Mouse (Mus musculus) ES-Bruce4 (cell line): ENCODE data around the gene Fbxo42. TPM values are rescaled to one million over a fixed set of nuclear protein-coding genes. Genes with fewer than 3 reads are reported as not detected.

Source experiments
- H3K27ac ChIP-seq: 2 replicates; pipeline ENCODE4 v1.5.1; 2012; ENCODE audit warnings: low read length, inconsistent platforms; ENCODE audit not compliant: insufficient read depth
- H3K27me3 ChIP-seq: 2 replicates; pipeline ENCODE4 v1.6.1; 2012; ENCODE audit warnings: mild to moderate bottlenecking, low read length, inconsistent platforms; ENCODE audit not compliant: control insufficient read depth, poor library complexity, insufficient read depth, severe bottlenecking
- H3K36me3 ChIP-seq: 2 replicates; pipeline ENCODE4 v1.6.1; 2012; ENCODE audit warnings: inconsistent platforms, mild to moderate bottlenecking, low read length, moderate library complexity; ENCODE audit not compliant: control insufficient read depth, poor library complexity, insufficient read depth, severe bottlenecking
- H3K4me1 ChIP-seq: one replicate; pipeline ENCODE4 v1.8.1; 2011; ENCODE audit warnings: low read length; ENCODE audit not compliant: control insufficient read depth, insufficient read depth
- H3K4me3 ChIP-seq: 2 replicates; pipeline ENCODE4 v1.5.1; 2011; ENCODE audit warnings: low read depth, mild to moderate bottlenecking, low read length
- H3K9ac ChIP-seq: 2 replicates; pipeline ENCODE4 v1.6.1; 2012; ENCODE audit warnings: low read depth, mild to moderate bottlenecking, inconsistent platforms; ENCODE audit not compliant: poor library complexity, severe bottlenecking
- H3K9me3 ChIP-seq: replicated peaks from 2 replicates; pipeline ENCODE4 v1.6.1; 2012; ENCODE audit warnings: mild to moderate bottlenecking, low read length, inconsistent platforms; ENCODE audit not compliant: control insufficient read depth, poor library complexity, insufficient read depth, severe bottlenecking
- CTCF ChIP-seq: IDR thresholded peaks from one replicate; pipeline ENCODE4 v1.8.1; 2011; ENCODE audit warnings: low read depth, low read length
- EP300 ChIP-seq: IDR thresholded peaks from 2 replicates; pipeline ENCODE4 v1.6.1; 2011; ENCODE audit warnings: low read depth, low read length; ENCODE audit not compliant: insufficient read depth
- POLR2A ChIP-seq: IDR thresholded peaks from one replicate; pipeline ENCODE4 v1.8.1; 2011; ENCODE audit warnings: low read length; ENCODE audit not compliant: insufficient read depth
- polyA plus RNA-seq: library from polyadenylated mRNA; stranded (reverse); fragments of >200 nt; gene quantifications from 2 replicates; pipeline ENCODE4 v1.2.4, GENCODE M21; 2011; ENCODE audit warnings: low read depth; ENCODE audit not compliant: missing spikeins, insufficient read depth, insufficient read length

Gene Fbxo42
- polyA plus RNA-seq, 1 experiment, result 31.8 TPM

DNA sequence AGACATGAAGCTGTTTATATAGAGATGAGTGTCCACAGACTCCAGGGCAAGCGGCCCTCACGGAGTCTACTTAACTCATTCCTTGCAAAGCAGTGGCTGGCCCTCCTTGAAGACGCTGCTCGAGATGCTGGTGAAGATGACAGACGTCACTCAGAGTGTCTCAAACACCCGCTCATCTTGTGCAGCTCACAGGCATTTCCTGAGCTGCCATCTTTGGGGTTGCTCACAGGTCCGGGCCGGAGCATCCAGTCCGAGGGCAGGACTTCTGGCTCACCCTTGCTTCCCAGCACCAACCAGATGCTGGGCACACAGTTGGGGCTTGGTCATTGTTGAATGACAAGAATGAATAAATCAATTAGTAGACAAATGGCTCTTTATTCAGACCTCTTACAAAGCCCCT lies 65.2 kb downstream of the Fbxo42 start:
- Histone ChIP-seq H3K4me1 (no peaks in the 10 kb centered on the region), H3K27ac (no peak overlapping the region), H3K4me3 (no peak overlapping the region), H3K27me3 (no peaks in the 10 kb centered on the region), H3K9me3 (no peaks in the 10 kb centered on the region), H3K36me3 (no peaks in the 10 kb centered on the region), H3K9ac (no peak overlapping the region)
- no peak for TF ChIP-seq EP300
- no peak for TF ChIP-seq POLR2A
- TF ChIP-seq CTCF, result no peak

DNA sequence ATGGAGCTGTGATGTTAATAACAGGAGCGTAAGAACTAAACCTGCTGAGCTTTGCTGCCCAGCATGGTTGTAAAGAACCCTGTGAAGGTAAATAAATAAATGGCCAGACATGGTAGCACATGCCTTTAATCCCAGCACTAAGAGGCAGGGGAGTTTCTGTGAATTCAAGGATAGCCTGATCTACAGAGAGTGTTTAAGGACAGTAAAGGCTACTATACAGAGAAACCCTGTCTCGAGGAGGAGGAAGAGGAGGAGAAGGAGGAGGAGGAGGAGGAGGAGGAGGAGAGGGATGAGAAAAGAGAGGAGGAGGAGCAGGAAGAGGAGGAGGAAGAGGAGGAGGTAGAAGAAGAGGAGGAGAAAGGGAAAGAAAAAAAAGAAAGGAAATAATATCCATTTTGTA lies 65.6 kb downstream of the Fbxo42 start:
- Histone ChIP-seq H3K36me3 (no peaks in the 10 kb centered on the region), H3K27me3 (no peaks in the 10 kb centered on the region), H3K9ac (no peak overlapping the region), H3K4me1 (no peaks in the 10 kb centered on the region), H3K9me3 (no peaks in the 10 kb centered on the region), H3K27ac (no peak overlapping the region), H3K4me3 (no peak overlapping the region)
- TF ChIP-seq EP300, result no peak
- TF ChIP-seq POLR2A, result no peak

DNA sequence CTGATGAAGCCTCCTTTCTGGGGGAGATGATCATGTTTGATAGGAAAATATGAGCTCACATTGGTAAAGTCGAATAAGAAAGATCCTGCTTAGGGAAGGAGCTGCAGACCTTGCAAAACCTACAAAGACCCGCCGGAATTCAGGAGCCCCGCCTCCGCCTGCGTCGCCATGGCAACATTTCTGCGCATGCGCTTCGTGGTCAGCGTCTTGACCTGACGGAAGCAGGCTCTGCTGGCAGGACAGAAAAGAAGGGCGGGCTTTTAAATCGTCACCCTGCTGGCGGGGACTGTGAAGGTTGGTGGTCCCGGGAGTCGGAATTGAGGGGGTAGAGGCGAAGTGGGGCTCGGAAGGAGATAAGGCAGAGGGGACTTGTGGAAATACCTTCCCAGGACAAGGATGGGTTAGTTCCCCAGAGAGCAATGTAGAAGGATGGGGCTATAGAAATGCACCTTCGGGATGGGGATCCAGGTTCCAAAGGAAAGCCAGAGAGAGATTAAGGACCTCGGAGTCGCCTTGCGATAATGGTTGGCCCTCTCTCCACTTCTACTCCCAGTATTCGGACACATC lies 66.1 kb downstream of the Fbxo42 start, which contains the start of gene Rsg1:
Gene Rsg1 (plus strand): TSS at position 187 of the 567 bp plus-strand sequence.
- Histone ChIP-seq H3K27me3 (no peaks in the 10 kb centered on the region), H3K9me3 (no peaks in the 10 kb centered on the region), H3K4me3 (peak within 1 kb of the TSS; percentile 76), H3K27ac (no peak within 1 kb of the TSS), H3K36me3 (no peaks in the 10 kb centered on the region), H3K4me1 (no peaks in the 10 kb centered on the region), H3K9ac (peak within 1 kb of the TSS; percentile 17)
- TF ChIP-seq CTCF, result no peak
- TF ChIP-seq EP300, result no peak
- no peak for TF ChIP-seq POLR2A

DNA sequence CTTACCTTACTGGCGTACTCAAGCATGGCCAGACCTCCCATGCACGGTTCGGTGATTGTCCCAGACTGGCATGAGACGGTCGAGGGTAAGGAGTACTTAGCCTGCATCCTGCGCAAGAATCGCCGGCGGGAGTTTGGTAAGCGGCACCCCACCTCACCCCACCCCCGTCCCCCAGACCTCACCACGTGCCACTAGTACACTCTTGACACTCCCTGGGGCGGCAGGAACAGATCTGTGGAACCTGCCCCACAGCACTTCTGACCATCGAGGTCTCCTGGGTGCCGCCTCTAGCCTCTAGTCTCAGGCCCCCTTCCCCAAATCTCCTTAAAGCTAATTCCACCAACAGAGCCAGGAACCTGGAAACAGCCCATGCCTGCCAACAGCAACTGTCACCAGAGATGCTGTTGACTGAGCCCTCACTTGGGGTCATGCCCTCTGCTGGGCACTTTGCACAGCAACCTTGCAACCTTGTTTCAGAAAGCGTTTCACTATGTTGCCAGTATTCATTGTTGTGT lies 66.7 kb downstream of the Fbxo42 start:
- H3K9me3 ChIP-seq, result no peaks in the 10 kb centered on the region
- TF ChIP-seq POLR2A (no peak), CTCF (peak; percentile 59)
- H3K27me3 ChIP-seq, result no peaks in the 10 kb centered on the region
- peak overlapping the region; percentile 17 for H3K9ac ChIP-seq
- no peak overlapping the region for H3K27ac ChIP-seq
- no peaks in the 10 kb centered on the region for H3K36me3 ChIP-seq
- H3K4me1 ChIP-seq, result no peaks in the 10 kb centered on the region
- peak overlapping the region; percentile 76 for H3K4me3 ChIP-seq

DNA sequence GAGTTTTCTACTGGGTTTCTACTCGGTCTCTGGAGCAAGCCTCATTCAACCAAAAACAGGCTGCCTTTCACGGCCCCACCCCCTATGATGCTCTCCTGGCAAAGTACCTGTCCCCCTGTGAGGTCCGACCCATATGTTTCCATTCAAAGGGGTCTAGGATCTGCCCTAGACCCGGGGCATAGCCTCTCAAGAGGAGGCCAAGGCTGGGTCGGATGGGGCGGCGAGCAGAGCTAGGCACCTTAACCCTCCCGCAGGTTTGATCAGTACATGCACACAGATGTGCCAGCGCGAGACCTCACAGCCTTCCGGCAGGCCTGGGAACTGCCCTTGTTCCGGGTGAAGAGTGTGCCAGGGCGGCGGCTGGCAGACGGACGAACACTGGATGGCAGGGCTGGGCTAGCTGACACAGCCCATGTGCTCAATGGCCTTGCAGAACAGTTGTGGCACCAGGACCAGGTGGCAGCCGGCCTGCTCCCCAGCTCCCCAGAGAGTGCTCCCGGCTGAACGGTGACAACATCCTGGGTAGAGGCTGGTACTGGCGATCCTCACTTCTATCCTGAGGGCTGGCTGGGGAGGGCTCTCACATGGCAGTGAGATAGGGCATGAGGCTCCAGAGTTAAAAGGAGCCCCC lies 72.0 kb downstream of the Fbxo42 start:
- no peak overlapping the region for H3K9ac ChIP-seq
- H3K4me1 ChIP-seq, result no peaks in the 10 kb centered on the region
- H3K4me3 ChIP-seq, result 0 out of 2 replicates have a peak overlapping the region, but pooled peaks have one; percentile 5
- H3K27me3 ChIP-seq, result no peaks in the 10 kb centered on the region
- H3K27ac ChIP-seq, result no peak overlapping the region
- no peaks in the 10 kb centered on the region for H3K36me3 ChIP-seq
- no peaks in the 10 kb centered on the region for H3K9me3 ChIP-seq
- TF ChIP-seq EP300 (no peak), CTCF (no peak)

DNA sequence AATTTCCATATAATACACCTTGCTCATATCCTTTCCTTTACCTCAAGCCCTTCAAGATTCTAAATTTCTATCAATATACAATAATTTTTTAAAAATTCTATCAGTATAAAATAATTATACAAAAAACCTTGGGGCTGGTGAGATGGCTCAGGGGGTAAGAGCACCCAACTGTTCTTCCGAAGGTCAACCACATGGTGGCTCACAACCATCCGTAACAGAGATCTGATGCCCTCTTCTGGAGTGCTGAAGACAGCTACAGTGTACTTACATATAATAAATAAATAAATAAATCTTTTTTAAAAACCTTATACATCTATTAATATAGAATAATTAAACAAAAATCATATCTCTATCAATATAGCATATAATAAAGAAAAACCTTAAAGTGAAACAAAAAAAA lies 74.1 kb downstream of the Fbxo42 start:
- H3K27me3 ChIP-seq, result no peaks in the 10 kb centered on the region
- H3K27ac ChIP-seq, result no peak overlapping the region
- no peaks in the 10 kb centered on the region for H3K36me3 ChIP-seq
- no peak for TF ChIP-seq POLR2A
- TF ChIP-seq CTCF, result peak; percentile 7
- no peak for TF ChIP-seq EP300
- H3K4me1 ChIP-seq, result no peaks in the 10 kb centered on the region
- H3K9ac ChIP-seq, result no peak overlapping the region
- H3K4me3 ChIP-seq, result no peak overlapping the region
- H3K9me3 ChIP-seq, result no peaks in the 10 kb centered on the region
